Comparison of ENCODE assay signal across 9 mouse cellular contexts in the genomic region with DNA sequence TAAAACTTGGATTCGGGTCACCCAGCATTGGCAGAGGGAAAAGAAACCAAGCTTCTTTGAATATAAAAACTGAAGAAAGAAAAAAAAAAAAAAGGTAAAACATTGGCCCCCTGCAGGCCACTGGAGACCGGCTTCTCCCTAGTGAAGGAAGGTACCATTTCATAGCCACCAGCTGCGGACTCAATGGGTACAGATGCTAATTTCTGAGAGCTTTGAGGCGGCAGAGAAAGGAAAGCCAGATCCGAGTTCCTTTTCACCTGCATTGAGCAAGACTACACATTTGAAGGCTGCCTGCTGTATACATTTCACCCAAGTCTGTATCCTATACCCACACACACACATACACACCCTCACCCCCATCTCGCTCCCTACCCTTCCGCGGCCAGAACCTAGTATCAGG. TPM values are rescaled to one million over a fixed set of nuclear protein-coding genes. Genes with fewer than 3 reads are reported as not detected.
DNase-seq lines count a peak whose midpoint lies in the region; ATAC-seq and TF ChIP-seq lines count a peak whose summit lies in the region.
"Had no signal": no experiment of that assay in that cellular context is flagged by ENCODE, and none has a peak within 500 bp of the region (broad histone marks: within the 10 kb centered on the region; RNA-seq: fewer than 3 reads in every experiment).

No protein-coding gene starts in this region.

- no peaks in the 10 kb centered on the region for H3K9me3 ChIP-seq in embryonic facial prominence, embryonic 15.5 days (replicated peaks)
- no peaks in the 10 kb centered on the region for H3K9me3 ChIP-seq in hindbrain, embryonic 16.5 days (ENCODE audit: control insufficient read depth, low read length)
- no peaks in the 10 kb centered on the region for H3K9me3 ChIP-seq in neural tube, embryonic 13.5 days

- H3K4me2 ChIP-seq in embryonic facial prominence, embryonic 15.5 days (replicated peaks) = peak overlapping the region; percentile 47
- peak overlapping the region; percentile 59 for H3K4me2 ChIP-seq in hindbrain, embryonic 16.5 days (ENCODE audit: low read length)
- peak overlapping the region; percentile 51 for H3K4me2 ChIP-seq in neural tube, embryonic 13.5 days

- intact Hi-C loops in left cerebral cortex, adult 2 months (cut with DNase I) = no loop called here
- intact Hi-C loops in left cerebral cortex, postnatal 25 days (cut with DNase I) = no loop called here

- H3K36me3 ChIP-seq in embryonic facial prominence, embryonic 15.5 days = no peaks in the 10 kb centered on the region
- H3K36me3 ChIP-seq in hindbrain, embryonic 16.5 days (ENCODE audit: control insufficient read depth, insufficient read depth, low read length) = no peaks in the 10 kb centered on the region
- no peaks in the 10 kb centered on the region for H3K36me3 ChIP-seq in neural tube, embryonic 13.5 days

- peak; percentile 16 for TF ChIP-seq CTCF in left cerebral cortex, adult 2 months (IDR thresholded peaks at IDR 0.05)

- peak overlapping the region; percentile 80; the same call in 1 of the 2 replicates for H3K27ac ChIP-seq in left cerebral cortex, adult 2 months
- H3K27ac ChIP-seq in embryonic facial prominence, embryonic 15.5 days (replicated peaks) = peak overlapping the region; percentile 71; the same call in 1 of the 2 replicates
- peak overlapping the region; percentile 62 for H3K27ac ChIP-seq in hindbrain, embryonic 16.5 days (ENCODE audit: low read depth, low read length)
- H3K27ac ChIP-seq in neural tube, embryonic 13.5 days (replicated peaks) = peak overlapping the region; percentile 64; the same call in 1 of the 2 replicates

- DNase-seq in left cerebral cortex, adult 2 months (ENCODE audit: extremely low spot score in 1 of 2, low spot score in 2 of 2) = no peak
- DNase-seq in left cerebral cortex, postnatal 25 days (ENCODE audit: low spot score in 2 of 2) = no peak
- no peak for DNase-seq in adrenal gland, postnatal 10 days
- DNase-seq in ovary, postnatal 36 days (ENCODE audit: low spot score) = no peak
- DNase-seq: right cerebral cortex, postnatal 25 days had no signal

- H3K4me3 ChIP-seq in left cerebral cortex, adult 2 months = no peak overlapping the region; the same call in 1 of the 2 replicates
- peak overlapping the region; percentile 9 for H3K4me3 ChIP-seq in embryonic facial prominence, embryonic 15.5 days (replicated peaks)
- H3K4me3 ChIP-seq in hindbrain, embryonic 16.5 days (ENCODE audit: low read length) = no peak overlapping the region; the same call in 1 of the 2 replicates
- H3K4me3 ChIP-seq in neural tube, embryonic 13.5 days = peak overlapping the region; percentile 18; the same call in 1 of the 2 replicates

- no peak for ATAC-seq in embryonic facial prominence, embryonic 15.5 days (ENCODE audit: insufficient number of reproducible peaks, low FRiP score, low TSS enrichment, low read depth)
- no peak for ATAC-seq in hindbrain, embryonic 16.5 days
- no peak for ATAC-seq in neural tube, embryonic 13.5 days (ENCODE audit: low read depth)

- H3K9ac ChIP-seq in embryonic facial prominence, embryonic 15.5 days = no peak overlapping the region
- peak overlapping the region; percentile 50; the same call in 1 of the 2 replicates for H3K9ac ChIP-seq in hindbrain, embryonic 16.5 days (ENCODE audit: low read depth, low read length)
- H3K9ac ChIP-seq in neural tube, embryonic 13.5 days = peak overlapping the region; percentile 47

- 24% methylated on average over 8 of the region's 8 CpGs for WGBS in embryonic facial prominence, embryonic 15.5 days
- 37% methylated on average over 8 of the region's 8 CpGs for WGBS in hindbrain, embryonic 16.5 days
- 23% methylated on average over 8 of the region's 8 CpGs for WGBS in neural tube, embryonic 13.5 days

- no peaks in the 10 kb centered on the region for H3K27me3 ChIP-seq in embryonic facial prominence, embryonic 15.5 days
- no peaks in the 10 kb centered on the region for H3K27me3 ChIP-seq in hindbrain, embryonic 16.5 days (replicated peaks; ENCODE audit: control insufficient read depth, insufficient read depth, low read length)
- peaks cover 3% of the 10 kb centered on the region; the same call in 1 of the 2 replicates for H3K27me3 ChIP-seq in neural tube, embryonic 13.5 days

- peaks cover 99% of the 10 kb centered on the region for H3K4me1 ChIP-seq in embryonic facial prominence, embryonic 15.5 days
- H3K4me1 ChIP-seq in hindbrain, embryonic 16.5 days (ENCODE audit: control insufficient read depth, insufficient read depth, low read depth, low read length) = peaks cover 66% of the 10 kb centered on the region
- peaks cover 100% of the 10 kb centered on the region for H3K4me1 ChIP-seq in neural tube, embryonic 13.5 days (replicated peaks)

RNA-seq across cellular contexts. Expression of a gene that starts 26.3 kb away (rescaled TPM):
- total RNA-seq in left cerebral cortex, adult 2 months (2021) = 10 to 100 TPM; 57.8 to 69.0 TPM
- 10 to 100 TPM; 54.4 to 71.5 TPM for total RNA-seq in left cerebral cortex, postnatal 25 days (2021)
- polyA plus RNA-seq in embryonic facial prominence, embryonic 15.5 days (2015; fragmentation: Nextera tagmentation; extraction: Ambion mirVana) = 27.0 and 28.8 TPM in 2 replicates
- polyA plus RNA-seq in hindbrain, embryonic 16.5 days (2015; fragmentation: Nextera tagmentation; extraction: Ambion mirVana) = 12.0 and 16.7 TPM in 2 replicates
- polyA plus RNA-seq in neural tube, embryonic 13.5 days (2015; fragmentation: Nextera tagmentation; extraction: Ambion mirVana) = 33.5 and 34.9 TPM in 2 replicates
- total RNA-seq in adrenal gland, postnatal 10 days (2021) = 1 to 10 TPM; 1.7 to 1.9 TPM
- total RNA-seq: granulocyte monocyte progenitor cell, adult 5-6 weeks had no signal

Comparison
In these comparisons a context has a peak if more than half of its experiments do, and no peak if none do; other contexts are left out.
1. H3K4me3 ChIP-seq: peak in embryonic facial prominence, embryonic 15.5 days (single experiment) and neural tube, embryonic 13.5 days (single experiment); none in left cerebral cortex, adult 2 months (single experiment) and hindbrain, embryonic 16.5 days (single experiment).
2. RNA of a gene that starts 26.3 kb away (total RNA-seq): 54.4 to 71.5 TPM in left cerebral cortex, postnatal 25 days and 57.8 to 69.0 TPM in left cerebral cortex, adult 2 months; 1.7 to 1.9 TPM in adrenal gland, postnatal 10 days; every median in the first group is over 10 times any median in the second.
3. Peak in every context shown above with its lines, with median percentiles within 50 percentile points of each other: H3K27ac ChIP-seq and H3K4me2 ChIP-seq.